Mouse (Mus musculus): Measurements from ENCODE around the gene Socs4.

- TF ChIP-seq CTCF (IDR thresholded peaks at IDR 0.05; ENCODE audit: low read depth, low read length) (no peak), POLR2A (IDR thresholded peaks at IDR 0.05; ENCODE audit: insufficient read depth, low read length) (no peak)
Measured at GRCm38 (mm10) chr14:47276036-47276603, 611 bp upstream of the Socs4 start.
